ENCODE assay signal across 12 mouse cellular contexts in the genomic region with DNA sequence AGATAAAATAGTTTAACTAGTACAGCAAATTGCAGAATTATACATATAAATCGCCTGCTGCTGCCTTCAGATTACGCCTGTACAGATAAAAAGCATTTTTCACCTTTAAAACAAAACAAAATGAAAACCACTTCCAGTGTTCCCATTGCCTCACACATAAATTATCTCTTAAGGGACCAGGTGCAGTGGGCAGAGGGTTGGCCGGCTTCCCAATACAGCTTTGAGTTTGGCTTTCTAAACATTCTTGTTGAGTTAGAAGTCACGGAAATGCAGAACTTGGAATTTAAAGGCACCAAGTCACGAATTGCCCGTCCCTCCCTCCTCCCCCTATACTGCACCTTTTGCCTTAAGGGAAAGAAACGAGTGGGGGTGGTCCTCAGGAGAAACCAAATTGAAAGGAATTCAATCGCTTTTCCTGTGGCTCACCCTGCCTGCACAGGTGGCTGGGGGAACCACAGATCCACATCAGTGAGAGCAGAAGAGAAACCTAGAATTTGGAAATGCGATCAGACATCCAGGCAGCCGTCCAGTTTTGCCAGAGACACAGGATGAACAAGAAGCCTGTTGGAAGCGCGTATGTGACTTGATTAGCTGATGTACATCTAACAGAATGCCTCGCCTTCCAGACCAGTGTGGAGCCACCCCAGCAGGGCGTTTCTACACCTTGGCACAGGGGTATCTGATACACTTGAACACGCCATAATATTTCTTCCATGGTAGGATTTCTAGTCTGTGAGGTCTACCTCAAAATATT.
DNase-seq lines count a peak whose midpoint lies in the region; ATAC-seq and TF ChIP-seq lines count a peak whose summit lies in the region.
"Had no signal": no experiment of that assay in that cellular context is flagged by ENCODE, and none has a peak within 500 bp of the region (broad histone marks: within the 10 kb centered on the region; RNA-seq: fewer than 3 reads in every experiment).

No protein-coding gene starts in this region.

- H3K4me1 ChIP-seq in E14TG2a.4 (replicated peaks; ENCODE audit: low read depth, low read length) = peaks cover 63% of the 10 kb centered on the region
- H3K4me1 ChIP-seq in midbrain, embryonic 15.5 days = peaks cover 4% of the 10 kb centered on the region
- H3K4me1 ChIP-seq: embryonic facial prominence, embryonic 12.5 days had no signal

- no peak overlapping the region for H3K27ac ChIP-seq in midbrain, embryonic 15.5 days
- H3K27ac ChIP-seq: embryonic facial prominence, embryonic 12.5 days; heart, embryonic 13.5 days; macrophage; neural tube, embryonic 12.5 days had no signal

- 66% methylated on average over 15 of the region's 15 CpGs for WGBS in midbrain, embryonic 15.5 days

- no peak for TF ChIP-seq CTCF in E14TG2a.4 (conservative IDR thresholded peaks at IDR 0.05; ENCODE audit: low read length)

- H3K36me3 ChIP-seq in E14TG2a.4 (ENCODE audit: insufficient read depth, low read length) = no peaks in the 10 kb centered on the region
- H3K36me3 ChIP-seq in midbrain, embryonic 15.5 days (replicated peaks) = no peaks in the 10 kb centered on the region
- H3K36me3 ChIP-seq: embryonic facial prominence, embryonic 12.5 days; heart, embryonic 13.5 days; neural tube, embryonic 12.5 days had no signal

- DNase-seq in layer of hippocampus, postnatal 10 days (ENCODE audit: low spot score in 2 of 2) = peak; percentile 30 to 45
- DNase-seq in layer of hippocampus, adult 9-10 months (ENCODE audit: low spot score) = no peak
- peak; percentile 80 for DNase-seq in 3T3-L1 (ENCODE audit: low read depth, low spot score)
- DNase-seq in kidney, postnatal 4 days = peak; percentile 27 to 49
- no peak for DNase-seq in testis, postnatal 10 days (ENCODE audit: low spot score)
- DNase-seq: thymus, postnatal 4 days had no signal

- H3K9ac ChIP-seq in midbrain, embryonic 15.5 days = no peak overlapping the region
- H3K9ac ChIP-seq: embryonic facial prominence, embryonic 12.5 days; heart, embryonic 13.5 days; neural tube, embryonic 12.5 days had no signal

- peak overlapping the region; percentile 68 for H3K4me3 ChIP-seq in E14TG2a.4 (replicated peaks; ENCODE audit: low read length)
- no peak overlapping the region for H3K4me3 ChIP-seq in midbrain, embryonic 15.5 days
- H3K4me3 ChIP-seq: embryonic facial prominence, embryonic 12.5 days; heart, embryonic 13.5 days; neural tube, embryonic 12.5 days had no signal

- no peaks in the 10 kb centered on the region for H3K9me3 ChIP-seq in E14TG2a.4 (ENCODE audit: low read length)
- no peaks in the 10 kb centered on the region for H3K9me3 ChIP-seq in midbrain, embryonic 15.5 days
- H3K9me3 ChIP-seq: embryonic facial prominence, embryonic 12.5 days; neural tube, embryonic 12.5 days had no signal

- no peak for ATAC-seq in midbrain, embryonic 15.5 days (replicated peaks)

- no peak overlapping the region for H3K4me2 ChIP-seq in midbrain, embryonic 15.5 days
- H3K4me2 ChIP-seq: embryonic facial prominence, embryonic 12.5 days; heart, embryonic 13.5 days; neural tube, embryonic 12.5 days had no signal

- H3K27me3 ChIP-seq in E14TG2a.4 (ENCODE audit: insufficient read depth, low read length) = no peaks in the 10 kb centered on the region
- 0 out of 2 replicates have a peak, but pooled peaks cover 2% of the 10 kb centered on the region for H3K27me3 ChIP-seq in midbrain, embryonic 15.5 days (replicated peaks)
- H3K27me3 ChIP-seq: embryonic facial prominence, embryonic 12.5 days; neural tube, embryonic 12.5 days had no signal

Comparison
In these comparisons a context has a peak if more than half of its experiments do, and no peak if none do; other contexts are left out.
1. DNase-seq: peak in layer of hippocampus, postnatal 10 days (2 of 2), 3T3-L1 (single experiment) and kidney, postnatal 4 days (2 of 2); none in layer of hippocampus, adult 9-10 months (single experiment) and testis, postnatal 10 days (single experiment).